Mouse (Mus musculus) hindbrain, embryonic 10.5 days (tissue): ENCODE data around the gene Gm33543. TPM values are rescaled to one million over a fixed set of nuclear protein-coding genes. Genes with fewer than 3 reads are reported as not detected.

Experiments used
- DNase-seq: peaks from one replicate; pipeline ENCODE4 v3.0.0-alpha.2; 2017; ENCODE audit warnings: low spot score
- H3K27ac ChIP-seq: fragments of 300-500 bp; sonication (generic); 2 replicates; pipeline ENCODE4 v1.5.1; 2016; ENCODE audit warnings: mild to moderate bottlenecking, moderate library complexity
- H3K27me3 ChIP-seq: fragments of 300-500 bp; sonication (generic); 2 replicates; pipeline ENCODE4 v1.6.1; 2016; ENCODE audit warnings: mild to moderate bottlenecking; ENCODE audit not compliant: poor library complexity, insufficient read depth, severe bottlenecking
- H3K36me3 ChIP-seq: fragments of 300-500 bp; sonication (generic); 2 replicates; pipeline ENCODE4 v1.6.1; 2016; ENCODE audit warnings: mild to moderate bottlenecking, moderate library complexity
- H3K4me1 ChIP-seq: fragments of 300-500 bp; sonication (generic); replicated peaks from 2 replicates; pipeline ENCODE4 v1.6.1; 2016; ENCODE audit warnings: mild to moderate bottlenecking
- H3K4me3 ChIP-seq: fragments of 300-500 bp; sonication (generic); 2 replicates; pipeline ENCODE4 v1.5.1; 2016; ENCODE audit warnings: mild to moderate bottlenecking, moderate library complexity
- H3K9me3 ChIP-seq: fragments of 300-500 bp; sonication (generic); 2 replicates; pipeline ENCODE4 v1.6.1; 2016; ENCODE audit warnings: mild to moderate bottlenecking, moderate library complexity
- WGBS: fragments of 180-500 bp; shearing (Covaris S2); methylation state at CpG from one replicate; pipeline ENCODE4 v1.1.7; 2016; 5-methylcytosine and 5-hydroxymethylcytosine counted together
- polyA plus RNA-seq: library from polyadenylated mRNA; unstranded; fragments of >200 nt; fragmentation: Nextera tagmentation; extraction: Ambion mirVana; gene quantifications from 2 replicates; pipeline ENCODE4 v1.2.1, GENCODE M21; 2016

The Gm33543 gene
- polyA plus RNA-seq, 1 experiment from 2014 or later = not detected

DNA sequence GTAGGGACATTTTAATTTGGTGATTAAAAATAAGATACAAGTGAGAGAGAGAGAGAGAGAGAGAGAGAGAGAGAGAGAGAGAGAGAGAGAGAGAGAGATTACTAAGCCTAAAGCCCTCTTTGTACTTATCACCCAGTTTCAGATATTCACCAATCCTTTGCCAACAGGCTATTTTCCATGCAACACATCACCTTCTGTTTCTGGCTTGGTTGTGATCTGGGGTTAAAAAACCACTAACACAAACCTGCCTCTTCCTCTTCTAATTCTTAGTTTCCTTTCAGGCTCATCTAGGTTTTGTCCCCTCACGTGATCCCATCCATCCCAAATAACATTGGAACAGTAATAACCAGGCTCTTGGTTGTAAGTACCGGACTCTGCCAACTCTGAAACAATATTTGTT is 24.2 kb downstream of the Gm33543 start:
- 93% methylated on average over 2 of the region's 2 CpGs for WGBS
- no peak overlapping the region for H3K27ac ChIP-seq
- H3K9me3 ChIP-seq = no peaks in the 10 kb centered on the region
- H3K4me1 ChIP-seq = peaks cover 9% of the 10 kb centered on the region
- H3K27me3 ChIP-seq = no peaks in the 10 kb centered on the region
- H3K36me3 ChIP-seq = no peaks in the 10 kb centered on the region
- DNase-seq = no peak
- H3K4me3 ChIP-seq = no peak overlapping the region

DNA sequence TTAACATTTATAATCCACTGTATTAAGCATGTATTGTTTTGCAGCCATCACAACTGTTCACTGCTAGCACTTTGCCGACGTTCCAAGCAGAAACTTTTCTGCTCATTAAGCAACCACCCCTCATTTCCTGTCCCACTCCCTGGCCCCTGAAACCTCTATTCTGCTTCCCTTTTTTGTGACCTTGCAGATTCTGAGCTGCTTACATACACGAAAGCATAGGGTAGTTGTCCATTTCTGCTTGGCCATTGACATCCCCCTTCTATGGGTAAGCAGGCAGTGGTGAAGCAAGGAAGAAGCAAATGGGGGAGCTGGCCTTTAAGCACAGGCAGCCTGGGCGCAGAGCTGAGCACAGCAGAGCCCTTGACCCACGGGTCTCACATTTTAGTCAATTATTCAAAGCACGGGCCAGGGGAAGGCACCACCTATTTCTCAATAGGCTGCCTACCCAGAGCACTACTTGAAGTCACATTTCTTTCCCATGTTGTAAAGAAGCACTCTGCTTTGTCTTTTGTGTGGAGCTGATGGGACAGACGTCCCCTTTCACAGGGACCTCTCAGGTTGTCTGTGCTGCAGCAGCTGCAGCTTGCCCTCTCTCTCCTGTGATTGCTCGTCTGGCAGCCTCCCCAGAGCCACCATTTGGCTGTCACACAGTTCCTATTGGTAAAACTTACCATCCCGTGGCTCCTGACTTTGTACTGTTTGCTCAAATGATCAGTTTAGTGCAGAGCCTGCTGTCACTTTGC is 25.1 kb downstream of the Gm33543 start:
- WGBS = 44% methylated on average over 9 of the region's 9 CpGs

DNA sequence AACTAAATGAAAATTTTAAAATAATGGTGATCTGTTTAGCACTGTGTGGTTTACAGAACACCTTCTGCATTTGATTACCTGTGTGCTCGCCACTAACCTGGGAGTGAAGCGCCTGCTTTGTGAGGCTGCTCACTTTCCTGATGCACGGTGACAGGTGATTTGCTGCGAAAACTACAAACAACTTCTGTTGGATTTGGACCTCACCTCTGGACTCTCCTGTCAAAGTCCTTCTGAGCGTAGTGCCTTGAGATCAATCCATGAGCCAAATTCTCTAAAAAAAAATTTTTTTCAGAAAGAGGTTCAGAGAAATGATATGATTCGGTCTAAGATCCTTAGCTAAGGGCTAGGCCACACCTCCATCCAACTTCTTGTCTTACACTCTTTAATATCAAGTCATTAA is 28.4 kb downstream of the Gm33543 start:
- WGBS = 95% methylated on average over 6 of the region's 6 CpGs
- Histone ChIP-seq H3K9me3 (no peaks in the 10 kb centered on the region), H3K36me3 (no peaks in the 10 kb centered on the region), H3K27me3 (no peaks in the 10 kb centered on the region), H3K27ac (no peak overlapping the region), H3K4me3 (no peak overlapping the region), H3K4me1 (peaks cover 9% of the 10 kb centered on the region)
- DNase-seq = no peak

More for the DNA sequence above, 25.1 kb downstream of the Gm33543 start:
- no peak for DNase-seq
- Histone ChIP-seq H3K27me3 (no peaks in the 10 kb centered on the region), H3K4me1 (peaks cover 9% of the 10 kb centered on the region), H3K9me3 (no peaks in the 10 kb centered on the region), H3K36me3 (no peaks in the 10 kb centered on the region), H3K27ac (no peak overlapping the region), H3K4me3 (no peak overlapping the region)

DNA sequence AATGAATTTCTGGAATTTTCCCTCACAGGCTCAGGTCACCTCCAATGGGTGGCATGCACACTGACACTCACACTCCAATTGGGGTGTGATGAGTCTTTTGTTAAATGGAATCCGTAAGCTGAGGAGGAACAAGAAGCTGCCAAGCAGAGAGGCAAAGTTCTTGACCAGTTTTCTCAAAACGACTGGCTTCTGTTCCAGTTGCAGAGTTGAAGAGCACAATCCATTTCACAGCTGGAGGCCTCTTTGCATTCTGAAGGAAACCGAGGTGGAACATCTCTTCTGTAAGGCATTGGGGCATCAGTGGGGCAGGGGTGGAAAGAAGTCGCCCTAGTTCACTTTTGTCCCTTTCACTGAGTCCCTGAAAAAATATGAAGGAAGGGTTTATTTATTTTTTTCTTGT is 30.9 kb downstream of the Gm33543 start:
- no peak for DNase-seq
- no peaks in the 10 kb centered on the region for H3K4me1 ChIP-seq
- H3K27me3 ChIP-seq = no peaks in the 10 kb centered on the region
- H3K36me3 ChIP-seq = no peaks in the 10 kb centered on the region
- no peak overlapping the region for H3K27ac ChIP-seq
- no peaks in the 10 kb centered on the region for H3K9me3 ChIP-seq
- no peak overlapping the region for H3K4me3 ChIP-seq
- 53% methylated on average over 4 of the region's 4 CpGs for WGBS

DNA sequence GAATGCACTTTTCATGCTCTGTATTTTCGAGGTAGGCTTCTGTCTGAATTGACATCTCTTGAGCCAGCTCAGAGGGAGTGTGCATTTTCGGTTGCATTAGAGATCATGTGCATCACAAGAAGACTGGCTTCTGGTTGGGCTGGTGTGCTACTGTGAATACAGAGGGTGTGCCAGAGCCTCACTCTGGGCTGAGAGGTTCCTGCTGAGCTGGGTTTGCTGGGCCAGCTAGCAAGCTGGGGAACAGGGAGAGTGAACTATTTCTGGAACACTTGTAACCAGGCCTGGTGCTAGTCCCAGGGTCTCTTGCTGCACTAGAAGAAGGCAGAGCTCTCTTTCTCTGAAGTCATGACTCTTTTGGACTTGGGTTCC is 41.3 kb downstream of the Gm33543 start:
- no peak for DNase-seq
- Histone ChIP-seq H3K4me3 (no peak overlapping the region), H3K4me1 (0 out of 2 replicates have a peak, but pooled peaks cover 4% of the 10 kb centered on the region), H3K27me3 (no peaks in the 10 kb centered on the region), H3K36me3 (no peaks in the 10 kb centered on the region), H3K9me3 (no peaks in the 10 kb centered on the region), H3K27ac (no peak overlapping the region)
- WGBS = 65% methylated on average over 2 of the region's 2 CpGs

DNA sequence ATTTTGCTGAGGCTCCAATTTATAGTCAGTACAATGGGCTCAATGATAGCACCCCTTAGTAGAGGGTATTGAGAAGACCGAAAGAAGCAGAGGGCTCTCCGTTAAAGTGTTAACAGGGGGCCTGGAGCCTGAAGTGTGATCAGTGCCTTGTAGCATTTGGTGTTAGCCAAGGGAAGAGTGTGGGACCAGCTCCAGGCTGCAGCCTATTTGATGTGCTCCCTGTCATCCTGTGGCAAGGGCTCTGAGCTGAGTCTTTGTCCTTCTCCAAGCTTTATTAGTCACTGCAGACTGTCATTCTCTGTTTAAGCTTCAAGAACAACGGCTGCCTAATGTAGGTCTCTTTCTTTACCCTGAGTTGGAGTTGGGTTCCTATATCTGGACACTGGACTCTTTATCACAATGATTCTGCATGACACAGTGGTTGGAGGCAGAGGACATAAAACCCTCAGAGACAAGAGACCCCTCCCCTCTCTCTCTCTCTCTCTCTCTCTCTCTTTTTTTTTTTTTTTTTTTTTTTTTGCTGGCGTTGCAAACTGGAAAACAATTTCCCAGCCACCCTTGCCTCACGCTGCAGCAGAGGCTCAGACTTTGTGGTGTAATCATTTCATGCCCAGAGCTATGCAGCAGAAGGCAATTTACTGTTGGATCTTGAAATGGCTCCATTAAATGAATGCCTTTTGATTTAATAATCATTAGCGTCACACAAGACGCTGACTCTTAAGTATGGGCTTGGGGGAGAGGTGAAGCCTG is 41.9 kb downstream of the Gm33543 start:
- Histone ChIP-seq H3K36me3 (no peaks in the 10 kb centered on the region), H3K4me3 (no peak overlapping the region), H3K4me1 (0 out of 2 replicates have a peak, but pooled peaks cover 4% of the 10 kb centered on the region), H3K27me3 (no peaks in the 10 kb centered on the region), H3K27ac (no peak overlapping the region), H3K9me3 (no peaks in the 10 kb centered on the region)
- DNase-seq = no peak
- 79% methylated on average over 7 of the region's 7 CpGs for WGBS

DNA sequence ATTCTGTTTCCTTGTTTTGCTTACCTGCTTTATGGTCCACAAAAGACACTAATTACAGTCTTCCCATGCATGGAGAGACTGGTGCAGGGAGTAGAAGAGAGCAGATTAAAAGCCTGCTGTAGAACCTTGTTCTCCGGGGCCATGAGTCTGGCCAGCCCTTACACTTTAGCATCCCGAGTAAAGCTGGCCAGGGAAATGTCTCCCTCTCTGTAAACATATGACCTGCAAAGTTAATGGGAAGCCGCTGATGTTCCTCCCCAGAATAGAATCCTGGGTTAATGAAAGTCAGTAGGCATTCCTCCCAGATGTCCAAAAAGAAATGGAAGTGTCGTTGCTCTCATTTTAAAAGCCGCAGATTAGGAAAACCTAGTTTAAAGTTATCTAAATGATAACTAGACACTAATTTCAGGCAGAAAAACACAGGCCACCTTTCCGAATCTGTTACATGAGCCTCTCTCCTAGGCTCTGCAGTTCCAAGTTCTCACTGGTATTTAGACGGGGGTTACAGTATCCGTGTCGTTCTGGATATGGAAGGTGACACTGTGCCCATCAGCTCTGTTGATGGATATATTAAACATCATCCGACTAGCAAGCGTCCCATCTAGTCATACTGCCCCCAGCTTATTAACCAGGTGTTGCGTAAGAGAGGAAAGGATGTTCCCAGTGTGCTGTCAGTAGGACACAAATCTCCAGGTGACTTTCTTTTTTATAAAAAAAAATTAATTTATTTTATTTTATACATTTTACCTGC is 44.9 kb downstream of the Gm33543 start:
- Histone ChIP-seq H3K36me3 (no peaks in the 10 kb centered on the region), H3K27me3 (no peaks in the 10 kb centered on the region), H3K4me1 (0 out of 2 replicates have a peak, but pooled peaks cover 4% of the 10 kb centered on the region), H3K27ac (no peak overlapping the region), H3K4me3 (no peak overlapping the region), H3K9me3 (no peaks in the 10 kb centered on the region)
- 93% methylated on average over 12 of the region's 12 CpGs for WGBS
- no peak for DNase-seq

DNA sequence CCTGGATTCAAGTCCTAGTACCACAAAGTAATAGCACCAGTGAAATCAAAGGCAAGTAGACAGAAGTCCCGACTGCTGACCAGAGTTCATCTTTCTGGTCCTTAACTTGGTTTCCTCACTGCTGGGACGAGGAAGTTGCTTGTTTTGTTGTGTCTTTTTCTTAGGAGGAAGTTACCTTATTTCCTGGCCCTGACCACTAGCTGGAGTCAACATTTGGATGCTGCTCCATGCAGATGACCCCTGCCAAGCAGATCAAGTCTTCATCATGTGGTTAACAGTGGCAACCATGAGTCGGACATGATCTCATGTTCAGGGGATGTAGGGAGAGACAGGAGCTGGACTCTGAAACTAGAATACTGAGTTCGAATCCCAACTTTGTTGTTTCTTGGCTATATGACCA is 47.2 kb downstream of the Gm33543 start:
- 83% methylated on average over 4 of the region's 4 CpGs for WGBS
- Histone ChIP-seq H3K4me3 (no peak overlapping the region), H3K27me3 (no peaks in the 10 kb centered on the region)

DNA sequence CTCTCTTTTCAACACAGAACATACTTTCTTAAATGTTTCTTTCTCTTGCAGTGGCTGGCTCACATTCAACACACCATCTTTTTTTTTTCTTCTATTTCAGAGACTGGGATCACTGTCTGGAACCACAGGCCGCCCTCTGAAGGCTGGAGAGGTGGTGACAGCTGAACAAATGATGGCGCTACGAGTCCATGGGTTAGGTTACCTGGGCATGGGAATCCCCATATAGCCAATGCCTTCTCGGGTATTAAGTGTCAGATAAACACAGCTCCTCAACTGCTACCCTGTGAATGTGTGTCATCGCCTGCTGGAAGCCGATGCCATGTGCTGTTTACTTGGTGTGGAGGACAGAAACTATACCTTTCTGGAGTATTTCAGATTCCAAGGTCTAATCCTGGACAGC is 48.0 kb downstream of the Gm33543 start:
- 73% methylated on average over 6 of the region's 6 CpGs for WGBS

More for the DNA sequence above, 47.2 kb downstream of the Gm33543 start:
- Histone ChIP-seq H3K27ac (no peak overlapping the region), H3K4me1 (no peaks in the 10 kb centered on the region), H3K36me3 (no peaks in the 10 kb centered on the region), H3K9me3 (no peaks in the 10 kb centered on the region)
- DNase-seq = no peak

DNA sequence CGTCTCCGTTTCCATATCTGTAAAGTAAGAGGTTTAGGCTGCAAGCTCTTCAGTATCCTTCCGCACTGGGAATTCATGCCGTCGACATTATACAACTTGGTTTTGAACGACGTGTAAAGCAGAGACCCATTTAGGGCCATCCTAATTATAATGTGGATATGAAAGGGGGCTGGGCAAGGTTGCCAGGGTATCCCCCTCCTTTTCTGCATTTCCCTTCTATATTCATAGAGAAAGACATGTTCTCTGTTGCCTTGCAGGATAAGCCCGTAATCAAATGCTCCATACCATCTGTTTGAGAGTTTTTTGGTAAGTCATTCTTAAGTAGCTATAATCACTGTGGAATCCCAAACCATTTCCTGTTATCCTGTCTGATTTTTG is 51.3 kb downstream of the Gm33543 start:
- no peak for DNase-seq
- Histone ChIP-seq H3K36me3 (no peaks in the 10 kb centered on the region), H3K9me3 (no peaks in the 10 kb centered on the region), H3K27me3 (no peaks in the 10 kb centered on the region), H3K4me3 (no peak overlapping the region), H3K4me1 (no peaks in the 10 kb centered on the region), H3K27ac (no peak overlapping the region)
- 90% methylated on average over 8 of the region's 8 CpGs for WGBS

More for the DNA sequence above, 48.0 kb downstream of the Gm33543 start:
- no peak overlapping the region for H3K27ac ChIP-seq
- no peaks in the 10 kb centered on the region for H3K36me3 ChIP-seq
- H3K27me3 ChIP-seq = no peaks in the 10 kb centered on the region
- H3K9me3 ChIP-seq = no peaks in the 10 kb centered on the region
- H3K4me1 ChIP-seq = no peaks in the 10 kb centered on the region
- no peak for DNase-seq
- H3K4me3 ChIP-seq = no peak overlapping the region

DNA sequence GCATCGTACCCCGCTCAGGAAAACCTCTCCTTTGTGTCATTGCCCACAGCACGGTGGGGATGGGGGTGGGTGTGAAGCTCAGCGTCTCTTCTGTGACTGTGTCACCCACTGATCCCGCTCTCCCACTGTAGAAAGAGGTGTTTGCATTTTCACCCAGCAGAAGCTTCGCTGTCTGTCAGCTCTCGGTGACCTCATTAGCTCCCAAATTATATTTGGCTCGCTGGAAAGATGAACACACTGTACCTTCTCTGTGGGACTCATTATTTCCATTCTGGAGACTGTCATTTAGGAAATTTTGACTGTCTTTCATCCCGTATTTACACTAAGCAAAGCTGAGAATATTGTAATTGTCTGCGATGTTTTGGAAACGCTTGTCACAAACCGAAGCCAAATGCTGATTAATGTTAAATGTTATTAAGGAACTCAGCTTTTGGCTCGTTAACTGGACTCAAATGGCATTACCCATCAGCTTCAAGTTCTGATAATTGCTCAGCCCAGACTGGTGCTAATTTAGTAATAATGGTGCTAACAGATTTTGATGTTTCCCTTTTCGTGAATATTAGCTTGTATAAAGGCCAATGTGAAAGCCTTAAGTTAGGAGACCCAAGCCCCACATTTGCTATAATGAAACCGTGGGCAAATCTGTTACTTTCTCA is 51.8 kb downstream of the Gm33543 start:
- DNase-seq = no peak
- H3K9me3 ChIP-seq = no peaks in the 10 kb centered on the region
- H3K4me3 ChIP-seq = no peak overlapping the region
- H3K4me1 ChIP-seq = no peaks in the 10 kb centered on the region
- no peak overlapping the region for H3K27ac ChIP-seq
- H3K36me3 ChIP-seq = no peaks in the 10 kb centered on the region
- WGBS = 84% methylated on average over 15 of the region's 15 CpGs
- no peaks in the 10 kb centered on the region for H3K27me3 ChIP-seq

DNA sequence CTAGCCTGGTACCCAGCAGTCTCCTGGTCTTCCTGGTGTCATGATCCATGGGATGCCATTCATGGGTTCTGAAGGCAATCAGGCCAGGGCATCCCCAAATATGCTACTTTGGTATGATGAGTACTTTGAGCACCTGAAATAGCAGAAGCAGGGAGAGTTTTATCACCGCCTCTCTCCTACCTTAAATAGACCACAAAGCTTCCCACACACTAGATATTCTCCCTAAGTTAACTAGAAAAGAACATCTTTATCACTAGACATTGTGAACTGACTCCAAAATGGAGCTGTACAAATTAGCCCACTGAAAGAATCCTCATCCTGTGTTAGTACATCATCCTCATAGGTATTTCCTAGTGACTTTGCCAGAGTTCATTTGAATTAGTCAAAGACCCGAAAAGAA is 55.6 kb downstream of the Gm33543 start:
- H3K36me3 ChIP-seq = no peaks in the 10 kb centered on the region
- WGBS = 96% methylated on average over 2 of the region's 2 CpGs
- DNase-seq = no peak

More for the DNA sequence above, 55.6 kb downstream of the Gm33543 start:
- Histone ChIP-seq H3K27me3 (no peaks in the 10 kb centered on the region), H3K4me3 (no peak overlapping the region), H3K9me3 (no peaks in the 10 kb centered on the region), H3K4me1 (no peaks in the 10 kb centered on the region), H3K27ac (no peak overlapping the region)
